Mouse (Mus musculus): Measurements from ENCODE around the gene Trmt5. TPM values are rescaled to one million over a fixed set of nuclear protein-coding genes. Genes with fewer than 3 reads are reported as not detected.

Gene Trmt5
- 10 to 100 TPM; 14.1 to 15.1 TPM for total RNA-seq (2023)

GRCm38 (mm10) chr12:73286287-73287092 lies at the start of gene Trmt5, which contains the start of gene Slc38a6:
Trmt5 (minus strand) TSS chr12:73286710.
Slc38a6 (plus strand) TSS chr12:73286779.

Other genes starting within 250 kb of the Trmt5 start
- gene Six1, start 232.8 kb downstream of the Trmt5 start, total RNA-seq (2023), result not detected
- gene Six4, start 173.3 kb downstream of the Trmt5 start, total RNA-seq (2023), result not detected
- 10 to 100 TPM; 24.6 to 25.2 TPM for gene Mnat1, start 163.0 kb downstream of the Trmt5 start, total RNA-seq (2023)
- gene Slc38a6, start 69 bp upstream of the Trmt5 start, total RNA-seq (2023), result 10 to 100 TPM; 24.5 to 26.4 TPM